Comparison of ENCODE assay signal across 10 mouse cellular contexts in genomic region chr15:102743996-102744395, GRCm38 (mm10). TPM values are rescaled to one million over a fixed set of nuclear protein-coding genes. Genes with fewer than 3 reads are reported as not detected.
DNase-seq lines count a peak whose midpoint lies in the region; ATAC-seq and TF ChIP-seq lines count a peak whose summit lies in the region.
"Had no signal": no experiment of that assay in that cellular context is flagged by ENCODE, and none has a peak within 500 bp of the region (broad histone marks: within the 10 kb centered on the region; RNA-seq: fewer than 3 reads in every experiment).

No protein-coding gene starts in this region.

- peak overlapping the region; percentile 42 for H3K9ac ChIP-seq in hindbrain, embryonic 11.5 days (ENCODE audit: low read depth, low read length)
- peak overlapping the region; percentile 51 for H3K9ac ChIP-seq in midbrain, embryonic 12.5 days (replicated peaks)
- no peak overlapping the region for H3K9ac ChIP-seq in intestine, postnatal 0 days (ENCODE audit: low read depth, low read length)
- H3K9ac ChIP-seq: embryonic facial prominence, embryonic 12.5 days had no signal

- H3K27me3 ChIP-seq in hindbrain, embryonic 11.5 days (ENCODE audit: control insufficient read depth, insufficient read depth, low read length), result peaks cover 54% of the 10 kb centered on the region
- H3K27me3 ChIP-seq in midbrain, embryonic 12.5 days, result peaks cover 90% of the 10 kb centered on the region
- peaks cover 74% of the 10 kb centered on the region for H3K27me3 ChIP-seq in intestine, postnatal 0 days (replicated peaks; ENCODE audit: control insufficient read depth, insufficient read depth, low read length)

- under 1% methylated on average over 14 of the region's 14 CpGs for WGBS in hindbrain, embryonic 11.5 days
- 0% methylated on average over 14 of the region's 14 CpGs for WGBS in midbrain, embryonic 12.5 days
- 3% methylated on average over 14 of the region's 14 CpGs for WGBS in intestine, postnatal 0 days

- H3K4me1 ChIP-seq in hindbrain, embryonic 11.5 days (replicated peaks; ENCODE audit: control insufficient read depth, insufficient read depth, low read length), result peaks cover 19% of the 10 kb centered on the region
- peaks cover 60% of the 10 kb centered on the region for H3K4me1 ChIP-seq in midbrain, embryonic 12.5 days
- no peaks in the 10 kb centered on the region for H3K4me1 ChIP-seq in intestine, postnatal 0 days (replicated peaks; ENCODE audit: control insufficient read depth, insufficient read depth, low read length)

- DNase-seq in cerebellum, adult 11-12 months, result peak; percentile 40
- peak; percentile 77 for DNase-seq in brain, adult 2 months (ENCODE audit: low read depth, low spot score)
- DNase-seq in hindbrain, embryonic 11.5 days (ENCODE audit: low spot score), result peak; percentile 83
- no peak for DNase-seq in gastrocnemius, postnatal 14 days
- DNase-seq in lung, postnatal 14 days, result no peak
- DNase-seq: kidney, postnatal 4 days had no signal

- H3K4me2 ChIP-seq in hindbrain, embryonic 11.5 days (replicated peaks; ENCODE audit: low read depth, low read length), result peak overlapping the region; percentile 9
- H3K4me2 ChIP-seq in midbrain, embryonic 12.5 days (replicated peaks), result peak overlapping the region; percentile 37
- H3K4me2 ChIP-seq in intestine, postnatal 0 days (replicated peaks; ENCODE audit: low read depth), result no peak overlapping the region
- H3K4me2 ChIP-seq: embryonic facial prominence, embryonic 12.5 days had no signal

- intact Hi-C loops in gastrocnemius, postnatal 14 days (cut with DNase I; ENCODE audit: low total_unique reads), result no loop called here

- no peak overlapping the region for H3K4me3 ChIP-seq in hindbrain, embryonic 11.5 days (ENCODE audit: low read depth, low read length)
- H3K4me3 ChIP-seq in midbrain, embryonic 12.5 days, result no peak overlapping the region
- no peak overlapping the region for H3K4me3 ChIP-seq in intestine, postnatal 0 days (ENCODE audit: low read depth, low read length)
- H3K4me3 ChIP-seq: embryonic facial prominence, embryonic 12.5 days had no signal

- no peaks in the 10 kb centered on the region for H3K36me3 ChIP-seq in hindbrain, embryonic 11.5 days (ENCODE audit: control insufficient read depth, insufficient read depth, low read length)
- H3K36me3 ChIP-seq in midbrain, embryonic 12.5 days, result no peaks in the 10 kb centered on the region
- H3K36me3 ChIP-seq in intestine, postnatal 0 days (ENCODE audit: control insufficient read depth, insufficient read depth), result no peaks in the 10 kb centered on the region; the same call in 1 of the 2 replicates
- H3K36me3 ChIP-seq: embryonic facial prominence, embryonic 12.5 days had no signal

- no peak for TF ChIP-seq CTCF in intestine, postnatal 0 days (IDR thresholded peaks at IDR 0.05; ENCODE audit: low read depth)

- peak overlapping the region; percentile 75 for H3K27ac ChIP-seq in hindbrain, embryonic 11.5 days (ENCODE audit: low read depth, low read length)
- H3K27ac ChIP-seq in midbrain, embryonic 12.5 days (replicated peaks), result peak overlapping the region; percentile 94
- no peak overlapping the region for H3K27ac ChIP-seq in intestine, postnatal 0 days (ENCODE audit: low read depth, low read length)
- H3K27ac ChIP-seq: embryonic facial prominence, embryonic 12.5 days had no signal

- no peaks in the 10 kb centered on the region for H3K9me3 ChIP-seq in hindbrain, embryonic 11.5 days (ENCODE audit: control insufficient read depth, low read length)
- H3K9me3 ChIP-seq in midbrain, embryonic 12.5 days, result no peaks in the 10 kb centered on the region
- H3K9me3 ChIP-seq in intestine, postnatal 0 days (ENCODE audit: control insufficient read depth), result no peaks in the 10 kb centered on the region
- H3K9me3 ChIP-seq: embryonic facial prominence, embryonic 12.5 days had no signal

- ATAC-seq in cerebellum, adult (ENCODE audit: insufficient number of reproducible peaks, low FRiP score, low TSS enrichment), result no peak
- ATAC-seq in hindbrain, embryonic 11.5 days (ENCODE audit: low FRiP score), result peak; percentile 75
- peak; percentile 83 for ATAC-seq in midbrain, embryonic 12.5 days (ENCODE audit: low FRiP score, low read depth)
- ATAC-seq in intestine, postnatal 0 days, result no peak

RNA-seq across cellular contexts. Expression of gene Calcoco1, which starts 22.0 kb away (rescaled TPM):
- 26.2 and 30.1 TPM in 2 replicates for polyA plus RNA-seq in hindbrain, embryonic 11.5 days (2014; fragmentation: Nextera tagmentation; extraction: Ambion mirVana)
- polyA plus RNA-seq in midbrain, embryonic 12.5 days (2016; fragmentation: Nextera tagmentation; extraction: Ambion mirVana), result 41.4 and 42.4 TPM in 2 replicates
- total RNA-seq in gastrocnemius, postnatal 14 days (2021), result 10 to 100 TPM; 44.1 to 56.5 TPM
- 14.2 and 14.4 TPM in 2 replicates for polyA plus RNA-seq in intestine, postnatal 0 days (2015; fragmentation: Nextera tagmentation; extraction: Ambion mirVana)

Comparison
In these comparisons a context has a peak if more than half of its experiments do, and no peak if none do; other contexts are left out.
1. DNase-seq: peak in cerebellum, adult 11-12 months (single experiment), brain, adult 2 months (single experiment) and hindbrain, embryonic 11.5 days (single experiment); none in gastrocnemius, postnatal 14 days (single experiment) and lung, postnatal 14 days (single experiment).
2. ATAC-seq: peak in hindbrain, embryonic 11.5 days (single experiment) and midbrain, embryonic 12.5 days (single experiment); none in cerebellum, adult (single experiment) and intestine, postnatal 0 days (single experiment).